Mouse (Mus musculus) hindbrain, embryonic 10.5 days (tissue): Measurements from ENCODE around the gene Otor. TPM values are rescaled to one million over a fixed set of nuclear protein-coding genes. Genes with fewer than 3 reads are reported as not detected.
A peak's percentile ranks its signal among the peaks of the same experiment; 100 is the strongest.

Source experiments
- DNase-seq: peaks from one replicate; pipeline ENCODE4 v3.0.0-alpha.2; 2017; ENCODE audit warnings: low spot score
- H3K27ac ChIP-seq: fragments of 300-500 bp; sonication (generic); 2 replicates; pipeline ENCODE4 v1.5.1; 2016; ENCODE audit warnings: mild to moderate bottlenecking, moderate library complexity
- H3K27me3 ChIP-seq: fragments of 300-500 bp; sonication (generic); 2 replicates; pipeline ENCODE4 v1.6.1; 2016; ENCODE audit warnings: mild to moderate bottlenecking; ENCODE audit not compliant: poor library complexity, insufficient read depth, severe bottlenecking
- H3K36me3 ChIP-seq: fragments of 300-500 bp; sonication (generic); 2 replicates; pipeline ENCODE4 v1.6.1; 2016; ENCODE audit warnings: mild to moderate bottlenecking, moderate library complexity
- H3K4me1 ChIP-seq: fragments of 300-500 bp; sonication (generic); replicated peaks from 2 replicates; pipeline ENCODE4 v1.6.1; 2016; ENCODE audit warnings: mild to moderate bottlenecking
- H3K4me3 ChIP-seq: fragments of 300-500 bp; sonication (generic); 2 replicates; pipeline ENCODE4 v1.5.1; 2016; ENCODE audit warnings: mild to moderate bottlenecking, moderate library complexity
- H3K9me3 ChIP-seq: fragments of 300-500 bp; sonication (generic); 2 replicates; pipeline ENCODE4 v1.6.1; 2016; ENCODE audit warnings: mild to moderate bottlenecking, moderate library complexity
- WGBS: fragments of 180-500 bp; shearing (Covaris S2); methylation state at CpG from one replicate; pipeline ENCODE4 v1.1.7; 2016; 5-methylcytosine and 5-hydroxymethylcytosine counted together
- polyA plus RNA-seq: library from polyadenylated mRNA; unstranded; fragments of >200 nt; fragmentation: Nextera tagmentation; extraction: Ambion mirVana; gene quantifications from 2 replicates; pipeline ENCODE4 v1.2.1, GENCODE M21; 2016

Gene Otor
- 0.46 and 0.88 TPM in 2 replicates for polyA plus RNA-seq

DNA sequence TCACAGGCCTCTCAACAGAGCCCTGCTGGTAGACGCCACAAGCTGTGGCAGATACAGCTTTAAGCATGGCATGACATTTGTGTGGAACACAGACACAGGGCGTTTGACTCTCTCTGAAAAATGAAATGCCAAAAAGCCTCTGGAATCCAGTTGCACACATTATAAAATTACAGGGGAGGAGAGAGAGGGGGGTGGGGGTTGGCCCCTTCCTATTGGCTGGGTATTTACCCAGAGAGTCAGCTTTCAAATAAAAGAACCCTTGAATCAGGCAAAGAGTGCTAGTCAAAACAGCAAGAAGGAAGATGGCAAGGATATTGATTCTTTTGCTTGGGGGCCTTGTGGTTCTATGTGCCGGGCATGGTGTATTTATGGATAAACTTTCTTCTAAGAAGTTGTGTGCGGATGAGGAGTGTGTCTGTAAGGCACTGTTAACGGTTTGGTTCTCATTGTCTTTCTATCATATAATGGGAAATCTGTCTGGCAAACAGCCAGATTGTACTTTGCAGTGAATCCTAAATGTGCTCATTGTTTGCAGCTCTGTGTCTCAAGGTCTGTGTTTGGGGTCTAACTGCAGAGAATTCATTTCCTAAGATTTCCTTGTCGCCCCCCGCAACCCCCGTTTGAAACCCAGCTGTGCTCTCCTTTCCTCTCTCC lies at the start of gene Otor:
Gene Otor, plus strand, starts transcription at position 276 of the 654 bp plus-strand sequence.
- Histone ChIP-seq H3K4me3 (no peak within 1 kb of the TSS), H3K36me3 (no peaks in the 10 kb centered on the region), H3K4me1 (no peaks in the 10 kb centered on the region; the same call in 1 of the 2 replicates), H3K27ac (no peak within 1 kb of the TSS), H3K27me3 (no peaks in the 10 kb centered on the region), H3K9me3 (no peaks in the 10 kb centered on the region)
- WGBS = 78% methylated on average over 8 of the region's 8 CpGs
- no peak for DNase-seq

DNA sequence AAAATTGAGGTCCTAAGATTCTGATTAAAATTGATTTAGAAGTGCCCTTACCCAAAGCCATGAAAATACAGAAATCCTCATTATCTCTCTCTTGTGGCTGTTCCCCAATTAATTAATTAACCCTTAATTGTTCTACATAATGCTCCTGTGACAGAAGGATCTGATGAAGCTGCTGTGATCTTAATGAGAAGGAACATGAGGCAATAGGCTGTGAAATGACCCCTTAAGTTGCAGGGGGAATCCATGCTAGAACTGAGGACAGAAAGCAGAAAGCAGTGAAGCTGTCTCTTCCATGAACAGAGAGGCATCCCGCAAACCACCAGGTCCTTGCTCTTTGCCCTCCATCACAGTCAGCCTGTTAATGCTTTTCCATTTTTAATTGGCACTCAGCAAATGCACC lies 47.0 kb upstream of the Otor start:
- H3K27me3 ChIP-seq = no peaks in the 10 kb centered on the region
- H3K27ac ChIP-seq = no peak overlapping the region
- WGBS = 87% methylated on average over 1 of the region's 1 CpGs
- H3K4me1 ChIP-seq = no peaks in the 10 kb centered on the region
- H3K9me3 ChIP-seq = no peaks in the 10 kb centered on the region
- H3K4me3 ChIP-seq = no peak overlapping the region
- no peaks in the 10 kb centered on the region for H3K36me3 ChIP-seq
- DNase-seq = no peak

GRCm38 (mm10) chr2:143032378-143033255 lies 45.7 kb upstream of the Otor start:
- Histone ChIP-seq H3K27ac (no peak overlapping the region), H3K27me3 (no peaks in the 10 kb centered on the region), H3K9me3 (no peaks in the 10 kb centered on the region), H3K4me1 (no peaks in the 10 kb centered on the region), H3K36me3 (no peaks in the 10 kb centered on the region), H3K4me3 (no peak overlapping the region)
- no peak for DNase-seq
- WGBS = 64% methylated on average over 10 of the region's 10 CpGs

DNA sequence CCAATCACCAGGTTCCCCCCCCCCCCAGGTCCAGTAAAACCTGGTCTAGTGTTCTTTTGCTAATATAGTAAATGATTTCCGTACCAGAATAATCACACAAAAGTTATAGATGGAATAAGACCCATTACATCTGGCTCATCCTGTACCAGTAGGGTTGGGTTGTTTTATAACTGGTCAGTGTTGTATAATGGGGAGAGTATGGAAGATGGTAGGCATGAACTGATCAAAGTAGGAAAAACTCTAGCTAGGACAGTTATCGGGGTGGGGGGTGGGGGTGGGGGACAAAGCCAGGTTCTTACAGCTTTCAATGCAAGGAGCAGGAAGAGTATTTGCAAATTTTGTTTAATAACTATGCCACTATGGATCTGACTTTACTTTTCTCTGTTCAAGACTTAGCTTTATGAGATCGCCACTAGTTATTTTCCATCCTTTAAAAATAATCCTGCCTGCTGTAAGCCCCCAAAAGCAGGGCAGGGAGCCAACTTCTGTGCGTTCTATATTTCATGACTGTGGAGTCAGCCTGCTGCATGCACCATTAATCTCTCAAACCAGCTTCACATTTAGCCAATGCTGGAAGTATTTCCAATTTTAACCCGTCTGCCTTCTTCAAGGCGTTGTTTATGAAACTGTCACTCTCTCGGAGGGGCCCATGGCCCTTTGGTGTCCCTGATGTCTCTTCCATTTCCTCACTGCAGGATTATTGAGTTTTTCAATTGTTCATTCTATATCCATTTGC lies 43.8 kb upstream of the Otor start:
- 90% methylated on average over 7 of the region's 7 CpGs for WGBS
- Histone ChIP-seq H3K27ac (no peak overlapping the region), H3K9me3 (no peaks in the 10 kb centered on the region), H3K4me3 (no peak overlapping the region), H3K27me3 (no peaks in the 10 kb centered on the region), H3K36me3 (no peaks in the 10 kb centered on the region), H3K4me1 (no peaks in the 10 kb centered on the region)
- no peak for DNase-seq

- no peak for DNase-seq
- no peaks in the 10 kb centered on the region for H3K9me3 ChIP-seq
- H3K36me3 ChIP-seq = no peaks in the 10 kb centered on the region
- no peaks in the 10 kb centered on the region for H3K4me1 ChIP-seq
- 82% methylated on average over 10 of the region's 10 CpGs for WGBS
- no peak overlapping the region for H3K27ac ChIP-seq
- H3K27me3 ChIP-seq = no peaks in the 10 kb centered on the region
- H3K4me3 ChIP-seq = no peak overlapping the region
Observed at GRCm38 (mm10) chr2:143035086-143035593, 43.1 kb upstream of the Otor start.

- no peaks in the 10 kb centered on the region for H3K4me1 ChIP-seq
- WGBS = 89% methylated on average over 1 of the region's 1 CpGs
- H3K4me3 ChIP-seq = no peak overlapping the region
- H3K36me3 ChIP-seq = no peaks in the 10 kb centered on the region
- no peak for DNase-seq
- no peaks in the 10 kb centered on the region for H3K27me3 ChIP-seq
- H3K27ac ChIP-seq = no peak overlapping the region
- H3K9me3 ChIP-seq = no peaks in the 10 kb centered on the region
Observed at GRCm38 (mm10) chr2:143041596-143041995, 36.7 kb upstream of the Otor start.

GRCm38 (mm10) chr2:143055251-143055650 lies 23.0 kb upstream of the Otor start:
- Histone ChIP-seq H3K4me1 (no peaks in the 10 kb centered on the region), H3K27me3 (no peaks in the 10 kb centered on the region), H3K36me3 (no peaks in the 10 kb centered on the region)

DNA sequence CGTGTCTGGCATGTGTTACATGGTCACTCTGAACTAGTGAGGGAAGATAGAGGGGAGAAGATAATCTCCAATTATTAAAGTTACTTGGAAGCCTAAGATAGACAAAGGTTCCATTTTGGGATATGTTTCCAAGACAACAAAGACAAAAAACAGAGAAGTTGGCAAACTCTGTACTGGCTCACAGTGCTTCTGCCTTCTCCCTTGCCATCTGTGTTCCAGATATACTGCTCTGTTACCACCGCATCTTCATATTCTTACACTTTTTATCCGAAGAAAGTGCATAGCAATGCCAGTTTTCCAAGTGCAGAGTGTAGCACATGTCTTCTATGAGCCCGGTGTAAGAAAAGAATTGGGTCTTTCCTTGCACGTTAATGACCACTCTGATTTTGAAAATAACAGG lies 21.5 kb upstream of the Otor start:
- no peak for DNase-seq
- Histone ChIP-seq H3K4me3 (no peak overlapping the region), H3K27me3 (peaks cover 6% of the 10 kb centered on the region; the same call in 1 of the 2 replicates), H3K27ac (no peak overlapping the region), H3K4me1 (no peaks in the 10 kb centered on the region), H3K36me3 (no peaks in the 10 kb centered on the region), H3K9me3 (no peaks in the 10 kb centered on the region)
- 86% methylated on average over 5 of the region's 5 CpGs for WGBS

More at GRCm38 (mm10) chr2:143055251-143055650, 23.0 kb upstream of the Otor start:
- H3K9me3 ChIP-seq = no peaks in the 10 kb centered on the region
- H3K4me3 ChIP-seq = no peak overlapping the region
- no peak overlapping the region for H3K27ac ChIP-seq
- no peak for DNase-seq

DNA sequence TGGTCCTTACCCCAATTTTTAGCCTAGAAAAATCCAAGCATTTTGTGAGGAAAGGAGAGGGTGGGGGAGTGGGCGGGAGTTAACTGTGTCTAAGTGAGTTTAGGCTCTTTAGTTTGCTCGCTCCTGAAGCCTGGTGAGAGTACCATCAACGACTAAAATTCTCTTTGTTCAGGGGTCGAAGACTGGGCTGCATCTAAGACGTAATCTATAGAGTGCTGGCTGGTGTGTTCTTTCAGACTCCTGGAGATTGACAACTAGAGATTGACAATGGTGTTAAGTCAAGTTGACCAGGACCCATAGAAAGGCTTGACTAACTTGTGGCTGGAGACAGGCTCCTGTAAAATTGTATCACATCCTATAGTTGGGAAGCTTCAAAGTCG lies 15.9 kb upstream of the Otor start:
- DNase-seq = no peak
- Histone ChIP-seq H3K27ac (peak overlapping the region; percentile 92), H3K27me3 (peaks cover 6% of the 10 kb centered on the region; the same call in 1 of the 2 replicates), H3K36me3 (peaks cover 29% of the 10 kb centered on the region), H3K9me3 (no peaks in the 10 kb centered on the region), H3K4me3 (peak overlapping the region; percentile 83), H3K4me1 (peaks cover 7% of the 10 kb centered on the region)
- WGBS = 39% methylated on average over 6 of the region's 6 CpGs

DNA sequence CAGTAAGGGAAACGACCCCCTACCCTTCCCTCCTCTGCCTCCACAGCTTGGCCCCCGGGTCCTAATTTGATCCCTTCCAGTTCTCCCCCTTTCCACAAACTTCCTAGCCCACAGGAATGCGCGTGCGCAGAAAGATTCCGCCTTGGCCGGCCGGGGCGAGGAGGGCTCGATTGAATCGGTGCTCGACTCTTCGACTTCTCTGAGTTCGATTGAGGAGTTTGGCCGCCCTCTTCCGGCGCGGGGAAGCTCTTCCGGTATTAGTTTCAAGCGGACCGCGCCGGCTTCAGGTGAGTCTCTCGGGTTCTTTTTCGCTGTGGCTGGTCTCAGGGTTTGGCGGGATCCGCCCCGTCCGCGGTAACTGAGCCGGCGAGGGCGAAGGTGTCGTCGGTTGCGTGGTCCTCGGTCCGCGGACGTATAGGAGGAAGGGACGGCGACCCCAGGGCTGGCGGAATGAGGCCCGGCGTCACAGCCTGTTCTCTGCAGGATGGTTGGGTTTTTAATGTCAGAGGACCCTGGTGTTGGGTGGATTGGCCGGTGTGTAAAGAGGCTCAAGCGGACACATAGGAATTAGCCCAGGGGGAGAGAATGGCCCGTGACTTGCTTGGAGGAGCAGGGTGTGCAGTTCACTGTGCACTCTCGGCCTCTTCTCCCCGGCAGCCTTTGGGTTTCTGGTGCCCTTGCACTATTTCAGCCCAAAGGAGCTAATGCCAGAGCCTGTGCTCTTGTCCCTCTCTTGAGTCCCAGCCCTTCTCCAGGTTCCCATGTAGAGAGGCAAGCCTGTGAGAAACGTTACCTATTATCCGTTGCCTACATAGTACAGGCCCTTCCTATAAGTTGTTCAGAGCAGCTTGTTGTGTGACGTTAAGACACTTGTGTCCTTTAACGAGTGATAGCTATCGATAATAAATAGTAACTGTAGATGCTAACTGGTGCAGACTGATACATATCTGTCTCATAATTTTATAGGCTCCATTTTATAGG lies 15.2 kb upstream of the Otor start, which contains the start of gene Snrpb2:
Gene Snrpb2, plus strand, starts transcription at position 228 of the 981 bp plus-strand sequence.
- Histone ChIP-seq H3K27ac (peak within 1 kb of the TSS; percentile 92), H3K27me3 (peaks cover 6% of the 10 kb centered on the region; the same call in 1 of the 2 replicates), H3K9me3 (no peaks in the 10 kb centered on the region), H3K4me3 (peak within 1 kb of the TSS; percentile 83), H3K4me1 (peaks cover 7% of the 10 kb centered on the region), H3K36me3 (peaks cover 35% of the 10 kb centered on the region)
- WGBS = 1% methylated on average over 55 of the region's 55 CpGs
- peak; percentile 91 for DNase-seq

DNA sequence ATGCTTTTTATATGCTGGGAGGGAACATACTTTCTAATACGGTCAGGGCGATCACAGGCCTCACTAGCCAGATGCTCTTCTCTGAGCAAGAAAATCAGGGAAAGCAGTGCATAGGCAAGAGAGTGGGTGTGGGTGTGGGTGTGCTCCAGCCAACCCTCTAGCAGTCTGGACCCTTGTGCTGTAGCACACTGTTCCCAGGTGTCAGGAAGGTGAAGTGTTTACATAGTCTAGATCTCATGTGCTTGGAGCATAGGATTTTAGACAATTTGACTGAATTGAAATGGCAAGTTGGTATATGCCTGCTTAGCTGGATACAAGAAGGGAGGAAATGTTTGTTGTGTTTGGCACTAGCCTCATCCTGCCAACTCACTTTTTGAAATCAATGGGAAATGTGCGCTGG lies 12.4 kb upstream of the Otor start:
- Histone ChIP-seq H3K9me3 (no peaks in the 10 kb centered on the region), H3K4me1 (peaks cover 7% of the 10 kb centered on the region), H3K27me3 (peaks cover 6% of the 10 kb centered on the region; the same call in 1 of the 2 replicates), H3K4me3 (no peak overlapping the region), H3K36me3 (peaks cover 62% of the 10 kb centered on the region), H3K27ac (no peak overlapping the region)
- DNase-seq = no peak
- 94% methylated on average over 3 of the region's 3 CpGs for WGBS
